In the genomic region with DNA sequence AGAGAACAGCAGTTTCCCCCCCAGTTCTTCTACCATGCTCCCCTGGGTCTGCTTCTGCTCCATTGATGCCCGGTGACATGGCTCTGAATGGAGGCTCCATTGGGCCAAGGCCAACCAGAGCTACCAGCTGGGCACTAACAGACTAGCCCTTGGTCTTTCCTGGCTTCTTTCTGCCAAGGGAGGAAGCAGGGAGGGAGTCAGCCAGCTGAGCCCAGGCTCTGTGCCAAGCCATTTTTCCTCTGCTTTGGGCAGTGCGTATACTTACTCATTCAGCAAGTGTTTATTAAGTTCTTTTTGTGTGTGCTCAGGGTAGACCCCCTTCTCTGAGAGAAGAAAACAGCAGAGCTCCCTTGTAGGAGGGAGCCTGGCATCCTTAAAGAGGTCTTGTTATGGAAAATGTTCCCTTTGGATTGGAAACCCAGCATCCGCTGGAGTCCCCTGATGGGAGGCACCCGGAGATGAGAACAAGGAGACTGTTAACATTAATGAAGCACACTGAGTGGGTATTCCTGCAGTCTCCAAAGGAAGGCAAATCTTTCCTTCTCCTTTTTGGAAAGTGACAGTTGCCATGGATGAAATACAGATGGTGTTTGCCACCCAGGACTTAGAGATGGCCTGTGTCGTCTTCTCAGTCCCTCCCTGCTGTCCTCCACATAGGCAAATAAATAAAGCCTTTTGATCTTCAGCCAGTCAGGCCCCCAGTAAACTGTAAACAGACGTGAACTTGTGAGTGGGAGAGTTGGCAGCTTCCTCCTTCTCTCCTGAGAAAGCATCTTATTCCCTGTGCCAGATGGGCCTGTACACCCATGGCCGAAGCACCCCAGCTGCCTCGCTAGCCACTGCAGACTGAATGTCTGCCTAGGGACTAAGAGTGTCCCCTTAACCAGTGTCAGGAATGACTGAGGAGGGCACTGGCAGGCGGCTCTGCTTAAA, we compare ENCODE assay signal across 7 mouse cellular contexts. TPM values are rescaled to one million over a fixed set of nuclear protein-coding genes. Genes with fewer than 3 reads are reported as not detected.
DNase-seq lines count a peak whose midpoint lies in the region; ATAC-seq and TF ChIP-seq lines count a peak whose summit lies in the region.

No protein-coding gene starts in this region.

- 60% methylated on average over 9 of the region's 9 CpGs for WGBS in intestine, postnatal 0 days

- H3K4me1 ChIP-seq in intestine, postnatal 0 days (replicated peaks; ENCODE audit: control insufficient read depth, insufficient read depth, low read length), result no peaks in the 10 kb centered on the region

- H3K27me3 ChIP-seq in intestine, postnatal 0 days (replicated peaks; ENCODE audit: control insufficient read depth, insufficient read depth, low read length), result no peaks in the 10 kb centered on the region

- no peak overlapping the region for H3K4me3 ChIP-seq in intestine, postnatal 0 days (ENCODE audit: low read depth, low read length)

- H3K27ac ChIP-seq in intestine, postnatal 0 days (ENCODE audit: low read depth, low read length), result peak overlapping the region; percentile 50; the same call in 1 of the 2 replicates

- no peak for ATAC-seq in intestine, postnatal 0 days
- no peak for ATAC-seq in megakaryocyte progenitor cell, adult 5-6 weeks (replicated peaks; ENCODE audit: poor library complexity)

- intact Hi-C loops in left cerebral cortex, postnatal 25 days (cut with DNase I), result loop anchor here (2.0 to 5.0 kb wide), 2 partner anchors 24 to 60 kb away; partner anchors contain the start of genes Fam222b, Nek8 and Tlcd1

- no peak overlapping the region for H3K4me2 ChIP-seq in intestine, postnatal 0 days (replicated peaks; ENCODE audit: low read depth)

- DNase-seq in adipocyte (ENCODE audit: low spot score), result peak; percentile 78
- peak; percentile 96 for DNase-seq in brain, adult 2 months (ENCODE audit: low read depth, low spot score)
- DNase-seq in frontal cortex, postnatal 36 days (ENCODE audit: low spot score in 2 of 2), result peak; percentile 76 to 88
- DNase-seq in left cerebral cortex, postnatal 25 days (ENCODE audit: low spot score in 2 of 2), result peak; percentile 77 to 87
- DNase-seq in right cerebral cortex, postnatal 10 days (ENCODE audit: low spot score in 2 of 2), result peak; percentile 93 to 95

- no peaks in the 10 kb centered on the region for H3K9me3 ChIP-seq in intestine, postnatal 0 days (ENCODE audit: control insufficient read depth)

- TF ChIP-seq CTCF in intestine, postnatal 0 days (IDR thresholded peaks at IDR 0.05; ENCODE audit: low read depth), result no peak

- no peak overlapping the region for H3K9ac ChIP-seq in intestine, postnatal 0 days (ENCODE audit: low read depth, low read length)

- H3K36me3 ChIP-seq in intestine, postnatal 0 days (ENCODE audit: control insufficient read depth, insufficient read depth), result peaks cover 40% of the 10 kb centered on the region

RNA-seq across cellular contexts. Expression of gene Traf4, which starts 12.8 kb away (rescaled TPM):
- polyA plus RNA-seq in intestine, postnatal 0 days (2015; fragmentation: Nextera tagmentation; extraction: Ambion mirVana), result 30.8 and 30.9 TPM in 2 replicates
- total RNA-seq in left cerebral cortex, postnatal 25 days (2021), result 10 to 100 TPM; 11.3 to 12.5 TPM
- 4.7 TPM in 2 replicates for total RNA-seq in megakaryocyte progenitor cell, adult 5-6 weeks (2015)
- total RNA-seq in megakaryocyte progenitor cell, adult 5-6 weeks (2017), result 2.5 and 3.2 TPM in 2 replicates

RNA-seq across cellular contexts. Expression of gene Nek8, which starts 23.9 kb away (rescaled TPM):
- polyA plus RNA-seq in intestine, postnatal 0 days (2015; fragmentation: Nextera tagmentation; extraction: Ambion mirVana), result 5.7 and 5.8 TPM in 2 replicates
- 1 to 10 TPM; 3.1 to 3.2 TPM for total RNA-seq in left cerebral cortex, postnatal 25 days (2021)
- total RNA-seq in megakaryocyte progenitor cell, adult 5-6 weeks (2015), result 4.4 and 7.8 TPM in 2 replicates
- total RNA-seq in megakaryocyte progenitor cell, adult 5-6 weeks (2017), result 3.4 and 6.0 TPM in 2 replicates

RNA-seq across cellular contexts. Expression of gene Tlcd1, which starts 23.9 kb away (rescaled TPM):
- 14.1 and 16.1 TPM in 2 replicates for polyA plus RNA-seq in intestine, postnatal 0 days (2015; fragmentation: Nextera tagmentation; extraction: Ambion mirVana)
- total RNA-seq in left cerebral cortex, postnatal 25 days (2021), result 10 to 100 TPM; 29.2 to 30.1 TPM
- 4.0 and 6.3 TPM in 2 replicates for total RNA-seq in megakaryocyte progenitor cell, adult 5-6 weeks (2015)
- 3.5 TPM in 2 replicates for total RNA-seq in megakaryocyte progenitor cell, adult 5-6 weeks (2017)

RNA-seq across cellular contexts. Expression of gene Rpl23a, which starts 30.8 kb away (rescaled TPM):
- polyA plus RNA-seq in intestine, postnatal 0 days (2015; fragmentation: Nextera tagmentation; extraction: Ambion mirVana), result 762 and 768 TPM in 2 replicates
- total RNA-seq in left cerebral cortex, postnatal 25 days (2021), result 100 to 1,000 TPM; 616 to 654 TPM
- total RNA-seq in megakaryocyte progenitor cell, adult 5-6 weeks (2015), result 3,991 and 4,341 TPM in 2 replicates
- total RNA-seq in megakaryocyte progenitor cell, adult 5-6 weeks (2017), result 2,958 and 3,443 TPM in 2 replicates

RNA-seq across cellular contexts. Expression of gene Rab34, which starts 35.7 kb away (rescaled TPM):
- 33.9 and 35.4 TPM in 2 replicates for polyA plus RNA-seq in intestine, postnatal 0 days (2015; fragmentation: Nextera tagmentation; extraction: Ambion mirVana)
- total RNA-seq in left cerebral cortex, postnatal 25 days (2021), result 10 to 100 TPM; 20.2 to 24.8 TPM
- 1.3 and 1.5 TPM in 2 replicates for total RNA-seq in megakaryocyte progenitor cell, adult 5-6 weeks (2015)
- 1.3 and 2.4 TPM in 2 replicates for total RNA-seq in megakaryocyte progenitor cell, adult 5-6 weeks (2017)

Comparison
In these comparisons a context has a peak if more than half of its experiments do, and no peak if none do; other contexts are left out.
1. RNA of gene Tlcd1, which starts 23.9 kb away (total RNA-seq): 29.2 to 30.1 TPM in left cerebral cortex, postnatal 25 days; 3.5 to 6.3 TPM in megakaryocyte progenitor cell, adult 5-6 weeks; every median in the first group is over 4 times any median in the second.
2. Peak in every context shown above with its lines, with median percentiles within 50 percentile points of each other: DNase-seq.